Mouse (Mus musculus) heart, embryonic 10.5 days (tissue): ENCODE data around the gene Htra3. TPM values are rescaled to one million over a fixed set of nuclear protein-coding genes. Genes with fewer than 3 reads are reported as not detected.

Experiments used
- DNase-seq: peaks from one replicate; pipeline ENCODE4 v3.0.0-alpha.2; 2017; ENCODE audit warnings: low spot score
- H3K27ac ChIP-seq: fragments of 300-500 bp; sonication (generic); 2 replicates; pipeline ENCODE4 v1.5.1; 2016; ENCODE audit warnings: mild to moderate bottlenecking
- H3K27me3 ChIP-seq: fragments of 300-500 bp; sonication (generic); 2 replicates; pipeline ENCODE4 v1.6.1; 2016; ENCODE audit warnings: mild to moderate bottlenecking; ENCODE audit not compliant: poor library complexity, insufficient read depth, severe bottlenecking
- H3K36me3 ChIP-seq: fragments of 300-500 bp; sonication (generic); 2 replicates; pipeline ENCODE4 v1.6.1; 2016; ENCODE audit warnings: mild to moderate bottlenecking, moderate library complexity
- H3K4me1 ChIP-seq: fragments of 300-500 bp; sonication (generic); 2 replicates; pipeline ENCODE4 v1.6.1; 2016; ENCODE audit warnings: mild to moderate bottlenecking
- H3K4me3 ChIP-seq: fragments of 300-500 bp; sonication (generic); 2 replicates; pipeline ENCODE4 v1.5.1; 2016; ENCODE audit warnings: mild to moderate bottlenecking, moderate library complexity
- H3K9me3 ChIP-seq: fragments of 300-500 bp; sonication (generic); 2 replicates; pipeline ENCODE4 v1.6.1; 2016; ENCODE audit warnings: mild to moderate bottlenecking, moderate library complexity
- WGBS: fragments of 180-500 bp; shearing (Covaris S2); methylation state at CpG from one replicate; pipeline ENCODE4 v1.1.7; 2016; 5-methylcytosine and 5-hydroxymethylcytosine counted together
- polyA plus RNA-seq: library from polyadenylated mRNA; unstranded; fragments of >200 nt; fragmentation: Nextera tagmentation; extraction: Ambion mirVana; gene quantifications from 2 replicates; pipeline ENCODE4 v1.2.1, GENCODE M21; 2016

The Htra3 gene
- polyA plus RNA-seq, 1 experiment from 2014 or later: 7.2 TPM

DNA sequence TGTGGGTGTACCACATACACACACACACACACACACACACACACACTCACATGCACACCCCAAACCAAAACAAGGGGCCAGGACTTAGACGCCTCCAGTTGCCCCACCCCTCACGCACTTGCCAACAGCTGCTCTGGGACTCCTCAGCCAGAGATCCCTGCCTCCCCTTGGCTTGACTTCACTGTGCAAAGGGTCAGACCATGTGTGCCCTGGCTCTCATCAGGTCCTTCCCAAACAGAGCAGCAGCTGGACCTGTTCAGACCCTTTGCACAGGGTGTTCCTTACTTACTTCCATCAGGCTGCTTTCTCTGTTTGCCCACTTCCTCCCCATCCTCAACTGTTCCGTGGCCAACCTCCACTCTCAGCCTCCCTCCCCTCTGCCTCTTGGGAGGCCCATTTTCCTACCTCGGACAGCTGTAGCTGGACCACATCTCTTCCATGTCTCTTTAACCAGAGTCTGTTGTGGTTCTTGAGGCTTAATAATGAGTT is 54.8 kb downstream of the Htra3 start:
- H3K36me3 ChIP-seq: no peaks in the 10 kb centered on the region
- peaks cover 17% of the 10 kb centered on the region; the same call in 1 of the 2 replicates for H3K27me3 ChIP-seq
- no peaks in the 10 kb centered on the region for H3K9me3 ChIP-seq
- no peak overlapping the region for H3K4me3 ChIP-seq
- peaks cover 36% of the 10 kb centered on the region for H3K4me1 ChIP-seq
- no peak overlapping the region for H3K27ac ChIP-seq
- no peak for DNase-seq
- WGBS: 64% methylated on average over 4 of the region's 4 CpGs

DNA sequence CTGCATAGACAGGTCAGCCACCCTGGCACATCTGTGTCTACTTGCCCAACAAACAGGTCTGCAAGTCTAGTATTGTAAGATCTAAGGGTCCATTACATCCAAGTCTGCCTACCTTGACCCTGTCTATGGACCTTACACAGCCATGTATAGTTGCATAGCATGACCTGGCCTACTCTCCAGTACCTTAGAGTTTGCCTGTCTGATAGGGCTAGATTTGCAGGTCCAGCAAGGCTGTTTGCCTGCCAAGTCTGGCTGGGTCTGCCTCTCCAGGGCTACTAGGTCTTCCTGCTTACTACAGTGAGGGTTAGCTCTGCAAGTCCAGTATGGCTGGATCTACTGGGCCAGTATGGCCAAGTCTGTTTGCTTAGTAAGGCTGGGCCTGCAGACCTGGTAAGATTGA is 55.8 kb downstream of the Htra3 start:
- no peaks in the 10 kb centered on the region for H3K9me3 ChIP-seq
- no peaks in the 10 kb centered on the region for H3K36me3 ChIP-seq
- no peak overlapping the region for H3K27ac ChIP-seq
- no peak overlapping the region for H3K4me3 ChIP-seq
- peaks cover 26% of the 10 kb centered on the region for H3K27me3 ChIP-seq
- peaks cover 39% of the 10 kb centered on the region for H3K4me1 ChIP-seq
- DNase-seq: no peak

DNA sequence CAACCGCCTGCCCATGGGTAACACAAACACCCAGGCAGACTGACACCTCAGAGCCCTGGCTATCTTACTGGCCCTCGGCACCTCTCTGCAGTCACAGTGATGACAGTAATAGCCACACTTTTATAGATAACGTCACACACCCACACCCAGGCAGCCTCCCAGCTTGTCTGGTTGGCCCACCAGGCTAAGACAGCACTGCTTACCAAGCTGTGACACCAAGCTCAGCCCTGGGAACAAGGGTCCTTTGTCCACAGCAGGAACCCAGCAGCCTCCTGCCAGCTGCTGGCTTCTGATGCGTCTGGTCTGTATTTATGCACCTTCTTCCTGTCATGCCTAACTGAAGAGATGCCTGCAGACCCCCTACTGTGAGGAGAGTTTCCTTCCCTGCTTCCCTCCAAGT is 58.5 kb downstream of the Htra3 start:
- no peak overlapping the region for H3K4me3 ChIP-seq
- peaks cover 50% of the 10 kb centered on the region for H3K4me1 ChIP-seq
- peak overlapping the region; percentile 24; the same call in 1 of the 2 replicates for H3K27ac ChIP-seq
- H3K36me3 ChIP-seq: no peaks in the 10 kb centered on the region
- peaks cover 31% of the 10 kb centered on the region for H3K27me3 ChIP-seq
- no peaks in the 10 kb centered on the region for H3K9me3 ChIP-seq
- peak; percentile 91 for DNase-seq
- 4% methylated on average over 4 of the region's 4 CpGs for WGBS

DNA sequence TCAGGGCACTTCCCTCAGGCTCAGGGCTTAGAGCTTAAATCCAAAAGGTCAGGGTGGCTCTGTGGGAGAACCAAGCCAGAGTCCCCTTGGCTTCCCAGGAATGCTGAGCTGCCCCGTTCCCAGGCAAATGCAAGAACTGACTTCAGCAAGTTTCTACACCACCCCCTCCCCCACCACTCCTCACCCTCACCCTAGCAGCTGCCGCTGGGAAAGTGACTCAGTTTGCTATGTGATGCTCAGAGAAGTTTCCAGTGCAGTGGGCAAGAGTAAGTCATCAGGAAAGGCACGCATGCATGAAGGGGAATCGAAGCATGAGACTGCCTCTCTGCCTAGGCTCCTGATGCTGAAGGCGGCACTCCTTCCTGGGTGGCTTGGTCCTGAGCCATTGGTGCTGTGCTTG is 62.6 kb downstream of the Htra3 start:
- H3K9me3 ChIP-seq: no peaks in the 10 kb centered on the region
- H3K36me3 ChIP-seq: no peaks in the 10 kb centered on the region
- peaks cover 28% of the 10 kb centered on the region for H3K27me3 ChIP-seq
- 46% methylated on average over 5 of the region's 5 CpGs for WGBS
- 0 out of 2 replicates have a peak overlapping the region, but pooled peaks have one; percentile 36 for H3K27ac ChIP-seq
- peaks cover 42% of the 10 kb centered on the region for H3K4me1 ChIP-seq
- H3K4me3 ChIP-seq: no peak overlapping the region
- DNase-seq: no peak

DNA sequence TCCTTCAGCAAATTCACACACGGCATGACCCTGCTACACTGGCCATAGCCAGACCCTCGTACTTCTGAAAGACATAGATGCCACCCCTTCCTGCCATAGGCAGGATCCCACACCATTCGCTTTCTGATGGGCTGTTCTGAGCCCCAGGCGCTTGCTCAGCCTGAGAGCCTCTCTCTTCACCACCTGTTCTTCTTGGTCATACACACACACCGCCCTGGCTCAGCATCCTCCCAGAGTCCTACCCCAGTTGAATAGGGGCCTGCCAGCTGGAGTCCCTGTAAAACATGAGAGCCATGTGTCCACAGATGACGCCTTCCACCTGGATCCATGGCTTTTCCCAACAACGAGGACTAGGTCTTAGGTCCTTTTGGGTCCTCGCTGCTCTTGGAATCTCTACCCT is 66.9 kb downstream of the Htra3 start:
- Histone ChIP-seq H3K27me3 (peaks cover 32% of the 10 kb centered on the region), H3K36me3 (no peaks in the 10 kb centered on the region), H3K27ac (no peak overlapping the region), H3K4me3 (no peak overlapping the region), H3K4me1 (peaks cover 45% of the 10 kb centered on the region), H3K9me3 (no peaks in the 10 kb centered on the region)
- DNase-seq: no peak
- WGBS: 86% methylated on average over 8 of the region's 8 CpGs

DNA sequence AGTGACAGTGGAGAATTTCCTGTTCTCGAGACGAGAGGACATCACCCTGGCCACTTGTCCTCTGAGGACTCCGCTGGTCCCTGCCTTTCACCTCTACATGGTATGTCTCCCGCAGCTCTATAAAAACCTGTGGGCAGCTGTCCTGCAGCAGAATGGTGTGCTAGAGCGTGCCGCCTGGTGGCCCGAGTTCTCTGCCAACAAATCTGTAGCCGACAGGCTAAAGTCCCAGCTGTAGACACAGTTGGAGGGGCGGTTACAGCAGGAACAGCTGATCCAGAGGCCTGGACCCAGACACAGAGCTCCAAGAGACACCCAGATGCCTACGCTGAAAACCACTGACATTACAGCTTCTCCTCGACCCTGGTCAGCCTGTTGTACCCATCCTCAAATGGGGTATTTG is 67.7 kb downstream of the Htra3 start:
- Histone ChIP-seq H3K36me3 (no peaks in the 10 kb centered on the region), H3K27ac (no peak overlapping the region), H3K9me3 (no peaks in the 10 kb centered on the region), H3K27me3 (peaks cover 32% of the 10 kb centered on the region), H3K4me1 (peaks cover 45% of the 10 kb centered on the region), H3K4me3 (no peak overlapping the region)
- DNase-seq: no peak
- WGBS: 87% methylated on average over 11 of the region's 11 CpGs

DNA sequence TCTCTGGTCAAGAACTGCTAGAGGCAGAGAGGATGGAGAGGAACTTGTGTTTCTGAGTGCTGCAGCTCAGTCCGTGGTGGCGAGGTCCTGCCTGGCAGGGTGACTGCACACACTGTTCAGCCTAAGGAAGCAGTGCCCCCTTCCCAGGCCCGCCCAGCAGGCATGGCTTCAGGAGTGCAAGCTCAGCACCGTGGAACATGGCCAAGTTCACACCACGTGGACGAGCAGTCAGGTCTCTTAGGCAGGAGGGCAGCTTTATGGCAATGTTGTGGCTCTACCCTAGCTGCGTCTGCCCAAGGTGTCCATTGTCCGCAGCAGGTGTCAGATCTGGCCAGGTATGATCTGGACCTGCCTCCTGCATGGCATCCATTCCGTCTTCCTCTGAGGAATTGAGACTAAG is 68.4 kb downstream of the Htra3 start:
- 86% methylated on average over 9 of the region's 9 CpGs for WGBS
- no peak overlapping the region for H3K27ac ChIP-seq

DNA sequence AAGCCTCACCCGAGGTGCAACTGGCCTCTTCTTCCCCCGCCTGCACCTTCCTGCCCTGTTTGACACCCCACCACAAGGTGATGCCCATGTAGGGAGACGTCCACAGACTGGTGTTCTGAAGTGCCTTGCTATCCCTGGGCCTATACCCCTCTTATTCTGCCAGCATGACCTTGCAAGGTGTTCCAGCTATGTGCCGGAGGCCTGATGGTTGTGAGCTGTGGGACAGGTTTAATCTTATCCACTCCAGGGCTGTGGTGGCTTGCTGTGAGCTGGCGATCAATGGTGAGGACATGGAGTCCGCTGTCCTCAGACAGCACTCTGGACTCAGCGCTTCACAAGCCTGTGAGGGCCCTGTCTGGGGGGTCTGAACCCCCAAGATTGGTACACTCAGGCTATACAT is 69.2 kb downstream of the Htra3 start:
- peaks cover 38% of the 10 kb centered on the region for H3K27me3 ChIP-seq
- no peaks in the 10 kb centered on the region for H3K36me3 ChIP-seq
- peaks cover 42% of the 10 kb centered on the region for H3K4me1 ChIP-seq
- H3K4me3 ChIP-seq: no peak overlapping the region
- no peak overlapping the region for H3K27ac ChIP-seq
- 83% methylated on average over 7 of the region's 7 CpGs for WGBS
- DNase-seq: no peak
- no peaks in the 10 kb centered on the region for H3K9me3 ChIP-seq

More for the DNA sequence above, 68.4 kb downstream of the Htra3 start:
- Histone ChIP-seq H3K9me3 (no peaks in the 10 kb centered on the region), H3K27me3 (peaks cover 38% of the 10 kb centered on the region), H3K4me1 (peaks cover 42% of the 10 kb centered on the region), H3K36me3 (no peaks in the 10 kb centered on the region), H3K4me3 (no peak overlapping the region)
- no peak for DNase-seq

DNA sequence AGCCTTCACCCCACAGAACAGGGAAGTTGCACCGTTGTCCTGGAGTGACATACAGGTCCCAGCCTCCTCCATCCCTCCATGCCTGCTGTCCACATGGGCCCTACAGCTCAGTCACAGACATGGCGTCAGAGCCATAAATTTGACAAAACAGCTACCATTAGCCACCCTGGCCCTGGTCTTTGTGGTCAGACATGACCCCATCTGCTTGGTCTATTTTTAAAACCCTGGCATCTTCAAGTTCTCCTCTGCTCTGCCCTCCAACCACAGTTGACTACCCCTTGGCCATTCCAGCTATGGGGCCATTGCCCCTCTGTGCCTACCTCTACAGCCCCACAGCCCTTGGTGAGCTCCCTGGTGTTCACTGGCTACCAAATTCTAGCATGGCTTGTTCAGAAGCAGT is 69.6 kb downstream of the Htra3 start:
- no peak overlapping the region for H3K27ac ChIP-seq
- H3K9me3 ChIP-seq: no peaks in the 10 kb centered on the region
- peaks cover 42% of the 10 kb centered on the region for H3K4me1 ChIP-seq
- peaks cover 38% of the 10 kb centered on the region for H3K27me3 ChIP-seq
- no peak overlapping the region for H3K4me3 ChIP-seq
- WGBS: 91% methylated on average over 2 of the region's 2 CpGs
- no peak for DNase-seq
- no peaks in the 10 kb centered on the region for H3K36me3 ChIP-seq

DNA sequence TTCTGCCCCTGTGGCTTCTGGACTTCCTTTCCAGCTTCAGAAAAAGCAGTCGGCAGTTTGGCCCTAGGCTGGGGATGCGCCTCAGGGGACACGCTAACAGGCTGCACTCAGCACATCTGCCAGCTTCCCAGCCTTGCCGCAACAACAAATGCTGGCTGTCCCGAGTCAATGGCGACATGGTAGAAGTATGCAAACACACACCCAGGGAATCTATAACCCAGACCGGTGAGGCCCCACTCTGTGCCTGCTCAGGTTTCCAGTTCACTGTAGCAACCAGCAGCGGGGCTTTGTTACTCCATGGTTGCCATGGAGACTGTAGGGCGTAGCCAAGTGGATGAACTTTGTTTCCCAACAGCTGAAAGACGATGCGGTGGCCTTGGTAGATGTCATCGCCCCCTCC is 70.2 kb downstream of the Htra3 start:
- Histone ChIP-seq H3K27ac (no peak overlapping the region), H3K36me3 (no peaks in the 10 kb centered on the region), H3K4me1 (peaks cover 42% of the 10 kb centered on the region), H3K4me3 (no peak overlapping the region; the same call in 1 of the 2 replicates), H3K9me3 (no peaks in the 10 kb centered on the region), H3K27me3 (peaks cover 38% of the 10 kb centered on the region)
- no peak for DNase-seq
- 42% methylated on average over 12 of the region's 12 CpGs for WGBS

DNA sequence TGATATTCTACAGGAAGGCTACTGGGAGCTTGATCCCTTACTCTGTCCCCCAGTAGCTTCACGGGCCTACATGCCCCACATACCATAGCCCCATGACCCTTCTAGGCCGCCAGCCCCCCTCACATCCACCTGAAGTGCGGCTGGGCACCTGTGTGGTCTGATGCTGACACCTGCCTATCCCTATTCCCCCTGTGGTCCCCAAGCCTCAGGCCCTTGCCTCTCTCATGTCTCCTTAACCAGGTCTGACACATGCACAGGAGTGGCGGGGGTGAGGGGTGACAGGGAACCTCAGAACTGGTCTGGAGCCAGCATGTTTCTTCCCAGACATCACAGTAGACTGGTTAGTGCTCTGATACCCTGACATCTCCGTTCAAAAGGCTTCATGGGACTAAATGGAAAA is 71.0 kb downstream of the Htra3 start:
- Histone ChIP-seq H3K4me3 (no peak overlapping the region), H3K36me3 (no peaks in the 10 kb centered on the region), H3K9me3 (no peaks in the 10 kb centered on the region), H3K27me3 (peaks cover 38% of the 10 kb centered on the region), H3K27ac (peak overlapping the region; percentile 32), H3K4me1 (peaks cover 42% of the 10 kb centered on the region)
- DNase-seq: no peak
- WGBS: 75% methylated on average over 5 of the region's 5 CpGs

DNA sequence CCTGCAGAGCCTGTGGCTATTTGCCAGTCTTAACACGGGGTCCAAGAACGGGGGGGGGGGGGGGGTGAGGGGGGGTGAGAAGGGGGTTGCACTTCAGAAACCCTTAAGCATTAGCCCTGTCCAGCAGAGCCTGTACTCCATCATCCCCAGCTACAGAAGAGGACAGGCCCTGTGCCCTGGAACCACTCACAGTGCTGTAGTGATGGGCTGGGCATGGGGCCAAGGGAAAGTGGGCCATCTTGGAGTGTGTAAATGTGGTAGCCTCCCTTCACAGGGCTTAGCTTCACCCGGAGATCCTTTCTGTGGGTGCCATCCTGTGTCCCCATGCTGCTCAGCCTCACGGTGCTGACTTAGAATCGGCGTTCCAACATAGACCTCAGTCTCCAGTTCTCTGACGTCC is 71.8 kb downstream of the Htra3 start:
- Histone ChIP-seq H3K9me3 (no peaks in the 10 kb centered on the region), H3K27me3 (peaks cover 32% of the 10 kb centered on the region), H3K4me1 (peaks cover 42% of the 10 kb centered on the region), H3K4me3 (no peak overlapping the region), H3K27ac (0 out of 2 replicates have a peak overlapping the region, but pooled peaks have one; percentile 0), H3K36me3 (0 out of 2 replicates have a peak, but pooled peaks cover 1% of the 10 kb centered on the region)
- 64% methylated on average over 7 of the region's 7 CpGs for WGBS
- no peak for DNase-seq

DNA sequence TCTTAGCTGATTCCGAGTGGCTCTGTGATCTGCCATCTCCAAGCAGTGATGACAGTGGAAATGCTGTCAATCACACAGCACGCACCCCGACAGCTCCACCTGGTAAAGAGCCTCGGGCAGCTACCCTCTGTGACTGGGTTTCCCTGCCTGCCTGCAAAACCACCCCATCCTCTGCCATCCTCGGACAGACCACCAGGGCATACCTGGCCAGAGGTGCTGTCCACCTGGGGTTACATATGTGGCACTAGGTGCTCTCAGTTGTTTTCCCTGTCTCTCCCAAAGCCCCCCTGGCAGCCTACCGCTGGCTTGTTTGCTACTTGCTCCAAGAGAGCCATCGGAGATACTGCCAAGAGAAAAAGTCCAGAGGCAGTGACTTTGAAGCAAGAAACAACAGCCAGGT is 72.8 kb downstream of the Htra3 start:
- Histone ChIP-seq H3K36me3 (0 out of 2 replicates have a peak, but pooled peaks cover 10% of the 10 kb centered on the region), H3K9me3 (no peaks in the 10 kb centered on the region), H3K4me3 (no peak overlapping the region), H3K27ac (no peak overlapping the region), H3K4me1 (peaks cover 42% of the 10 kb centered on the region), H3K27me3 (peaks cover 30% of the 10 kb centered on the region; the same call in 1 of the 2 replicates)
- DNase-seq: no peak
- WGBS: 79% methylated on average over 7 of the region's 7 CpGs

DNA sequence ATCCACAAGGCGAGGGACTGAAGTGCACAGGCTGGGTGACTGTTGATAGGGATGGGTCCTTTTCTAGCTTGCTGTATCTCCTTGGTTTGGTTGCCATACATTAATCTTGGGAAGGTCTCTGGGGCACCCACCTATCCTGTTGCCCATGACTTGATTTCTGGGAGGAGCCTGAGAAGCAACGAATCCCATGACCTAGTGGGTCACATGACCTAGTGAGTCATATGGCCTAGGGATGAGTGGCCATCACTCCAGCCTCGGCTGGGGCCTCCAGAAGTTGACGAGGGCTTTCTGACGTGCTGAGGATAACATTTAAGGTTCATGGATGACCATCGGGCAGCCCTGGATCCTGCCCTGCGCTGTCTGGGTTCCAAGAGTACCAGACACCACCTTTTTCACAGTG is 74.2 kb downstream of the Htra3 start:
- Histone ChIP-seq H3K36me3 (peaks cover 24% of the 10 kb centered on the region), H3K27ac (no peak overlapping the region), H3K4me1 (peaks cover 41% of the 10 kb centered on the region), H3K4me3 (no peak overlapping the region), H3K27me3 (peaks cover 19% of the 10 kb centered on the region; the same call in 1 of the 2 replicates), H3K9me3 (no peaks in the 10 kb centered on the region)
- no peak for DNase-seq
- WGBS: 74% methylated on average over 7 of the region's 7 CpGs
